Mouse (Mus musculus) forebrain, embryonic 15.5 days (tissue): ENCODE measurements around the gene Tns1. TPM values are rescaled to one million over a fixed set of nuclear protein-coding genes. Genes with fewer than 3 reads are reported as not detected.

ENCODE experiments used
- ATAC-seq: fragments of 200-750 bp; cut with Nextera tagmentation; replicated peaks from 2 replicates; pipeline ENCODE4 v1.8.0; 2017; ENCODE audit warnings: mild to moderate bottlenecking, moderate TSS enrichment, moderate library complexity
- H3K27ac ChIP-seq: fragments of 300-500 bp; sonication (generic); replicated peaks from 2 replicates; pipeline ENCODE4 v1.5.1; 2015; ENCODE audit warnings: mild to moderate bottlenecking, inconsistent platforms
- H3K27me3 ChIP-seq: fragments of 300-500 bp; sonication (generic); 2 replicates; pipeline ENCODE4 v1.6.1; 2015; ENCODE audit warnings: inconsistent platforms
- H3K36me3 ChIP-seq: fragments of 300-500 bp; sonication (generic); 2 replicates; pipeline ENCODE4 v1.6.1; 2015; ENCODE audit warnings: mild to moderate bottlenecking, inconsistent platforms
- H3K4me1 ChIP-seq: fragments of 300-500 bp; sonication (generic); 2 replicates; pipeline ENCODE4 v1.6.1; 2015; ENCODE audit warnings: inconsistent platforms
- H3K4me2 ChIP-seq: fragments of 300-500 bp; sonication (generic); replicated peaks from 2 replicates; pipeline ENCODE4 v1.6.1; 2015; ENCODE audit warnings: mild to moderate bottlenecking, inconsistent platforms
- H3K4me3 ChIP-seq: fragments of 300-500 bp; sonication (generic); 2 replicates; pipeline ENCODE4 v1.5.1; 2015; ENCODE audit warnings: mild to moderate bottlenecking, inconsistent platforms
- H3K9ac ChIP-seq: fragments of 300-500 bp; sonication (generic); replicated peaks from 2 replicates; pipeline ENCODE4 v1.6.1; 2015; ENCODE audit warnings: mild to moderate bottlenecking, inconsistent platforms
- H3K9me3 ChIP-seq: fragments of 300-500 bp; sonication (generic); 2 replicates; pipeline ENCODE4 v1.6.1; 2016; ENCODE audit warnings: inconsistent platforms
- WGBS: fragments of 180-500 bp; shearing (Covaris S2); methylation state at CpG from one replicate; pipeline ENCODE4 v1.1.7; 2015; ENCODE audit warnings: mixed read lengths; 5-methylcytosine and 5-hydroxymethylcytosine counted together
- polyA plus RNA-seq: library from polyadenylated mRNA; unstranded; fragments of >200 nt; fragmentation: Nextera tagmentation; extraction: Ambion mirVana; gene quantifications from 2 replicates; pipeline ENCODE4 v1.2.1, GENCODE M21; 2015

Gene Tns1
- polyA plus RNA-seq, 1 experiment from 2014 or later: 6.0 TPM

DNA sequence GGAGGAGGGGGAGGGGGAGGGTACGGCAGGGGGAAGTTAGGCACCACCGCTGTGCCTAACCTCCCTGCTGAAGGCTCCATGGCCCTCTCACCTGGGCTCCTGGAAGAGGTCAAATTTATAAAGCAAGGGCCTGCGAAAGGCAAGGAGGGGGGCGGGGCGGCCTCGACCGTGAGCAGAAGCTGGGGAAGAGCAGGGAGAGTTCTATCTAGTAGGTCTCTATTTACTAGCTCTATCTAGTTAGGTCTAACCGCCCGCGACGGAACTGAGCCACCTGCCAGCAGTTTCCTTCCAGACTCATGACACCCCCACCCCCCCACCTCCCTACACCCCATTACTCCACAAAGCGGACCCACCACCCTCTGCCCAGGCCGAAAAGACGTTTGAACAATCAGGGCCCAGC, 56.4 kb downstream of the Tns1 start:
- H3K4me1 ChIP-seq: peaks cover 17% of the 10 kb centered on the region
- ATAC-seq: 0 out of 2 replicates have a peak, but pooled peaks have one; percentile 13
- peak overlapping the region; percentile 21; the same call in 1 of the 2 replicates for H3K9ac ChIP-seq
- H3K9me3 ChIP-seq: no peaks in the 10 kb centered on the region
- peak overlapping the region; percentile 37 for H3K4me3 ChIP-seq
- 19% methylated on average over 14 of the region's 14 CpGs for WGBS
- peak overlapping the region; percentile 58 for H3K4me2 ChIP-seq
- H3K27me3 ChIP-seq: no peaks in the 10 kb centered on the region
- no peak overlapping the region for H3K27ac ChIP-seq
- no peaks in the 10 kb centered on the region for H3K36me3 ChIP-seq

- H3K27ac ChIP-seq: no peak overlapping the region
- H3K9me3 ChIP-seq: no peaks in the 10 kb centered on the region
- 78% methylated on average over 3 of the region's 3 CpGs for WGBS
- H3K9ac ChIP-seq: no peak overlapping the region
- H3K27me3 ChIP-seq: no peaks in the 10 kb centered on the region
- H3K36me3 ChIP-seq: no peaks in the 10 kb centered on the region
- no peak for ATAC-seq
- no peak overlapping the region for H3K4me2 ChIP-seq
- peaks cover 17% of the 10 kb centered on the region for H3K4me1 ChIP-seq
- H3K4me3 ChIP-seq: no peak overlapping the region
Observed at GRCm38 (mm10) chr1:74066576-74066975, 57.7 kb downstream of the Tns1 start.

- H3K36me3 ChIP-seq: no peaks in the 10 kb centered on the region
- no peaks in the 10 kb centered on the region for H3K27me3 ChIP-seq
- ATAC-seq: no peak
- 92% methylated on average over 5 of the region's 5 CpGs for WGBS
- no peak overlapping the region for H3K27ac ChIP-seq
- H3K9me3 ChIP-seq: no peaks in the 10 kb centered on the region
- H3K9ac ChIP-seq: no peak overlapping the region
- peaks cover 17% of the 10 kb centered on the region for H3K4me1 ChIP-seq
- H3K4me2 ChIP-seq: no peak overlapping the region
- no peak overlapping the region for H3K4me3 ChIP-seq
Observed at GRCm38 (mm10) chr1:74066061-74066460, 58.2 kb downstream of the Tns1 start.

DNA sequence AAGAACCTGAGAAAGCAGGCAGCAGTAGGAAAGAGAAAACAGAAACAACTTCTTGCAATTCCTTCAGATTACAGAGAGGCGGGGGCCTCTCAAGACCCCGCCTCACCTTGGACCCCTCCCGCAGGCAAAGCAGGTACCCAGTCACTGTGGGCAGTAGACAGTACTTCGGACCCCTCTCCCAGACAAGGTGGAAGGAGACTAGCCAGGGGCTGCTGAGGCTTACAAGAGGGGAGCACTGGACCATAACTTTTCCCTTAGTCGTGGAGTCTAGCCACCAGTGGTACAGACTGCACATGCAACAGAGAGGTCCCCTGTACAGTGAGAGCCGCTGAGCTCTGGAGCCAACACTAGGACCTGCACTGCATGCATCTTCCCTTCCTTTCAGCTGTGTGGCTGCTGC, 64.2 kb downstream of the Tns1 start:
- Histone ChIP-seq H3K9ac (no peak overlapping the region), H3K36me3 (no peaks in the 10 kb centered on the region), H3K4me1 (no peaks in the 10 kb centered on the region), H3K9me3 (no peaks in the 10 kb centered on the region), H3K4me2 (no peak overlapping the region), H3K4me3 (no peak overlapping the region), H3K27ac (no peak overlapping the region), H3K27me3 (no peaks in the 10 kb centered on the region)
- WGBS: 83% methylated on average over 6 of the region's 6 CpGs
- ATAC-seq: no peak

DNA sequence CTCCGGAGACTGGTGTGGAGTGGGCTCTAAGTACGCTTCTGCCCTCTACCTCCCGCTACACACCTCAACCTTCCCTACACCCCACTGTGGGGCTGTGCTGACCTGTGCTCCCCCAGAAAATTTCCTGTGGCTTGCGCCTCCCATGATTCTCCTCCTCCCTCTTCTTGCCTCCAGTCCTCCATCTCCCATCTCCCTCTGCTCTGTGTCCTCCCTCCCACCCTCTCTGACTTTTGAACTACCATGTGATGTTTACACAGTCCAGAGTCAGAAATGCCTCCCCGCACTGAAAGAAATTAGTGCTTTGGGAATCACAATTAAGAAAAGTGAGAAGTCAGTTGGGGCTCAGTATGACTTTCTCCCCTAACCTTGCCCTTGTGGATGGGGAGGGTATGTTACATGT, 64.7 kb downstream of the Tns1 start:
- Histone ChIP-seq H3K4me3 (no peak overlapping the region), H3K4me2 (no peak overlapping the region), H3K36me3 (no peaks in the 10 kb centered on the region), H3K27me3 (no peaks in the 10 kb centered on the region), H3K9me3 (no peaks in the 10 kb centered on the region), H3K9ac (no peak overlapping the region), H3K27ac (no peak overlapping the region), H3K4me1 (no peaks in the 10 kb centered on the region)
- 88% methylated on average over 5 of the region's 5 CpGs for WGBS
- no peak for ATAC-seq

GRCm38 (mm10) chr1:74058771-74059170, 65.5 kb downstream of the Tns1 start:
- no peak for ATAC-seq
- H3K9me3 ChIP-seq: no peaks in the 10 kb centered on the region

DNA sequence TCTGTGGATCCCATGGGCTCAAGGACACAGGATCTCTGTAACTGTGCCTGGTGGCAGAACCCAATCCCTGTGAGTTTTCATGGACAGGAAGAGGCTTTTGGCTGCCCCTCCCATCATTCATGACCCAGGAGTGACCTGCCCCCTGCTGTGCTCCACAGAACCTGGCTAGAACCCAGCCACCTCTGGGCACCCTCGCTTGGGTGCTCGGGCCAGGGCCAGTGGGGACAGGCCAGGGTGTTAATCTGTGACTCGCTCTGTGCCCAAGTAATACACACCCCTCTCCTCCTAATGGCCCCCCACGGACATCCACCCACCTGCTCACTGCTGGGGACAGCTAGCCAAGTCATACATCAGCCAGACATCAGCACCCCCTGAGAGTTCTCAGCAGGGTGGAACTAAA, 65.9 kb downstream of the Tns1 start:
- WGBS: 86% methylated on average over 4 of the region's 4 CpGs
- Histone ChIP-seq H3K4me3 (no peak overlapping the region), H3K36me3 (no peaks in the 10 kb centered on the region), H3K27me3 (no peaks in the 10 kb centered on the region), H3K27ac (no peak overlapping the region), H3K9ac (no peak overlapping the region), H3K9me3 (no peaks in the 10 kb centered on the region), H3K4me1 (no peaks in the 10 kb centered on the region), H3K4me2 (no peak overlapping the region)
- ATAC-seq: no peak

More at GRCm38 (mm10) chr1:74058771-74059170, 65.5 kb downstream of the Tns1 start:
- H3K4me1 ChIP-seq: no peaks in the 10 kb centered on the region
- WGBS: 86% methylated on average over 4 of the region's 4 CpGs
- H3K4me2 ChIP-seq: no peak overlapping the region
- H3K27ac ChIP-seq: no peak overlapping the region
- no peak overlapping the region for H3K4me3 ChIP-seq
- no peak overlapping the region for H3K9ac ChIP-seq
- no peaks in the 10 kb centered on the region for H3K36me3 ChIP-seq
- no peaks in the 10 kb centered on the region for H3K27me3 ChIP-seq

- no peaks in the 10 kb centered on the region for H3K9me3 ChIP-seq
- no peak overlapping the region for H3K4me3 ChIP-seq
- WGBS: 85% methylated on average over 5 of the region's 5 CpGs
- H3K27ac ChIP-seq: no peak overlapping the region
- no peaks in the 10 kb centered on the region for H3K4me1 ChIP-seq
- H3K9ac ChIP-seq: no peak overlapping the region
- no peaks in the 10 kb centered on the region for H3K27me3 ChIP-seq
- H3K4me2 ChIP-seq: no peak overlapping the region
- H3K36me3 ChIP-seq: no peaks in the 10 kb centered on the region
- ATAC-seq: no peak
Observed at GRCm38 (mm10) chr1:74057501-74057900, 66.7 kb downstream of the Tns1 start.

DNA sequence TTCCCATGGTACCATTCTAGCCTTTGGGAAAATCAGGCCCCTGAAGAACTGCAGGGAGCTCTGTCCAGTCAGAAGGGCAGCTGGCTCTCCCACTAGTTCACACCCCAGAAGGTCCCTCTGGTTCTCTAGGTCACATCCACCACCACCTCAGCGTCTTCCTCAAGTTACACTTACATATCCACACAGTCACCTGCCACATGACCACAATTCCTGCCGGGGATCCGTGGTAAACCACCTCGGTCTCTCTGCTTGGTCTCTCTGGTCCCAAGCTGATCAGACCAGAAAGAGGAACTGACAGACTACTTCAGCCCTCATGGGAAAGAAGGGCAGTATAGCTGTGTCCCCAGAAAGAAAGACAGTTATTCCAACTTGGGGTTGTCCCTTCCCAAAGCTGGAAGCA, 68.7 kb downstream of the Tns1 start:
- 88% methylated on average over 4 of the region's 4 CpGs for WGBS
- H3K9me3 ChIP-seq: no peaks in the 10 kb centered on the region
- H3K4me1 ChIP-seq: no peaks in the 10 kb centered on the region
- H3K36me3 ChIP-seq: no peaks in the 10 kb centered on the region
- no peak overlapping the region for H3K4me3 ChIP-seq
- no peak for ATAC-seq
- no peak overlapping the region for H3K4me2 ChIP-seq
- no peak overlapping the region for H3K9ac ChIP-seq
- no peaks in the 10 kb centered on the region for H3K27me3 ChIP-seq
- no peak overlapping the region for H3K27ac ChIP-seq

- Histone ChIP-seq H3K4me1 (no peaks in the 10 kb centered on the region), H3K27me3 (no peaks in the 10 kb centered on the region), H3K4me3 (no peak overlapping the region), H3K4me2 (no peak overlapping the region), H3K27ac (no peak overlapping the region), H3K36me3 (no peaks in the 10 kb centered on the region), H3K9ac (no peak overlapping the region), H3K9me3 (no peaks in the 10 kb centered on the region)
- 81% methylated on average over 3 of the region's 3 CpGs for WGBS
- no peak for ATAC-seq
Observed at GRCm38 (mm10) chr1:74054471-74054870, 69.8 kb downstream of the Tns1 start.

DNA sequence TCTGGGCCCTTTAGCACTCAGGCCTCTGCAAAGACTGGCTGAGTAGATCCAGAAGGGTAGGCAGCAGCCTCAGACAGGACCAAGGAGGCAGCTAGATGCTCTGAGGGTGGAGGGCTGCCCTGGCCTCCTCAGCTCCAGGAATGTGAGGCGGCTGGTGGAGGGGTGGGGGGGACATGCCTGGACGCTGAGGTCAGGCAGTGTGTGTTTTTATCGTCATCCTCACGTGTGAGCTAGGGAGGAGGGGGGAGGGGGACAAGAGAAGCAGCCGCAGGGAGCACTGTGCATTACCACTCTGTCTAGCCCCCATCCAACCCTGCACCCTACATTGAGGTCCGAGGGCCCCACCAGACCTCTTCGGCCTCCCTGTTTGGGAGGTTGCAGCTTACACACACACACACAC, 70.2 kb downstream of the Tns1 start:
- WGBS: 38% methylated on average over 7 of the region's 7 CpGs
- Histone ChIP-seq H3K4me1 (no peaks in the 10 kb centered on the region), H3K27ac (no peak overlapping the region), H3K4me2 (no peak overlapping the region), H3K4me3 (no peak overlapping the region), H3K9me3 (no peaks in the 10 kb centered on the region), H3K27me3 (no peaks in the 10 kb centered on the region), H3K36me3 (no peaks in the 10 kb centered on the region), H3K9ac (no peak overlapping the region)
- no peak for ATAC-seq

GRCm38 (mm10) chr1:74053068-74053467, 71.2 kb downstream of the Tns1 start:
- Histone ChIP-seq H3K9ac (no peak overlapping the region), H3K27ac (no peak overlapping the region), H3K4me3 (no peak overlapping the region), H3K4me2 (no peak overlapping the region), H3K27me3 (no peaks in the 10 kb centered on the region), H3K36me3 (no peaks in the 10 kb centered on the region), H3K4me1 (no peaks in the 10 kb centered on the region), H3K9me3 (no peaks in the 10 kb centered on the region)
- 83% methylated on average over 2 of the region's 2 CpGs for WGBS
- no peak for ATAC-seq

GRCm38 (mm10) chr1:74051349-74051748, 72.9 kb downstream of the Tns1 start:
- ATAC-seq: no peak
- WGBS: 61% methylated on average over 2 of the region's 2 CpGs
- H3K9me3 ChIP-seq: no peaks in the 10 kb centered on the region
- no peak overlapping the region for H3K27ac ChIP-seq
- H3K4me2 ChIP-seq: no peak overlapping the region
- H3K27me3 ChIP-seq: no peaks in the 10 kb centered on the region
- H3K4me1 ChIP-seq: 0 out of 2 replicates have a peak, but pooled peaks cover 3% of the 10 kb centered on the region
- H3K36me3 ChIP-seq: no peaks in the 10 kb centered on the region
- no peak overlapping the region for H3K9ac ChIP-seq
- no peak overlapping the region for H3K4me3 ChIP-seq
